ENCODE assay signal across 27 mouse cellular contexts in the genomic region with DNA sequence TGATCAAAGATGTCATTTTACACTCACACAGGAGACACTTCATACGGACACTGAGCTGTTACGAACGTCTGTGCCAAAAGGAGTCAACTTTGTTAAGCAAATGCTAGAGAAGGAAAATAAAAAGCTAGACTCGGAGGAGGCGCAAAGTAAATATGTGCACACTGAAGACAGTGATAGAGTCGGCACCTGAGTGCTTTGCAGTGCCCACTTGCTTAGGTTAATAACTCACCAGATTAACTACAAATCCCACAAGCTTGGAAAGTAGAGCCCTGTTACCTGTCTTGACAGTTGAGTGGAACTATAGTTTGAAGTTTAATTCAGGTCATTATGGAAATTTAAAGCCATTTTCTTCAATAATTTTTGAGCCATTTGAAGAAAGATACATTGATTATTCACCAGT. TPM values are rescaled to one million over a fixed set of nuclear protein-coding genes. Genes with fewer than 3 reads are reported as not detected.
DNase-seq lines count a peak whose midpoint lies in the region; ATAC-seq and TF ChIP-seq lines count a peak whose summit lies in the region.
"Had no signal": no experiment of that assay in that cellular context is flagged by ENCODE, and none has a peak within 500 bp of the region (broad histone marks: within the 10 kb centered on the region; RNA-seq: fewer than 3 reads in every experiment).

No protein-coding gene starts in this region.

- no peak for TF ChIP-seq CTCF in intestine, postnatal 0 days (IDR thresholded peaks at IDR 0.05; ENCODE audit: low read depth)
- TF ChIP-seq CTCF in stomach, postnatal 0 days (IDR thresholded peaks at IDR 0.05; ENCODE audit: low read depth): no peak

- no peaks in the 10 kb centered on the region for H3K9me3 ChIP-seq in liver, embryonic 16.5 days (replicated peaks; ENCODE audit: control insufficient read depth, low read length)
- H3K9me3 ChIP-seq in liver, embryonic 11.5 days (ENCODE audit: control insufficient read depth, low read length): no peaks in the 10 kb centered on the region
- no peaks in the 10 kb centered on the region for H3K9me3 ChIP-seq in intestine, postnatal 0 days (ENCODE audit: control insufficient read depth)
- H3K9me3 ChIP-seq in stomach, postnatal 0 days (ENCODE audit: control insufficient read depth, low read length): no peaks in the 10 kb centered on the region
- H3K9me3 ChIP-seq: hindbrain, embryonic 12.5 days; liver, embryonic 15.5 days; neural tube, embryonic 13.5 days had no signal

- peak overlapping the region; percentile 11; the same call in 1 of the 2 replicates for H3K4me2 ChIP-seq in liver, embryonic 16.5 days (ENCODE audit: low read depth, low read length)
- no peak overlapping the region for H3K4me2 ChIP-seq in liver, embryonic 11.5 days
- peak overlapping the region; percentile 30; the same call in 1 of the 2 replicates for H3K4me2 ChIP-seq in intestine, postnatal 0 days (replicated peaks; ENCODE audit: low read depth)
- 0 out of 2 replicates have a peak overlapping the region, but pooled peaks have one; percentile 20 for H3K4me2 ChIP-seq in stomach, postnatal 0 days (replicated peaks; ENCODE audit: low read depth)
- H3K4me2 ChIP-seq: heart, embryonic 11.5 days; hindbrain, embryonic 12.5 days; liver, embryonic 15.5 days; midbrain, embryonic 11.5 days; neural tube, embryonic 13.5 days had no signal

- TF ChIP-seq EP300 in stomach, postnatal 0 days (optimal IDR thresholded peaks at IDR 0.05): no peak

- peak; percentile 40 for DNase-seq in kidney, adult 11 months
- no peak for DNase-seq in kidney, adult 18-20 months
- DNase-seq in liver, embryonic 11.5 days (ENCODE audit: low spot score): no peak
- no peak for DNase-seq in stomach, postnatal 0 days (ENCODE audit: low spot score)
- no peak for DNase-seq in urinary bladder, adult 2 months (ENCODE audit: low spot score)
- no peak for DNase-seq in urinary bladder, postnatal 4 days (ENCODE audit: low spot score in 2 of 2)
- DNase-seq: adrenal gland, adult 2 months; adrenal gland, postnatal 36 days; cerebellum, adult 18-20 months; cerebellum, postnatal 10 days; gastrocnemius, adult 2 months; gastrocnemius, postnatal 36 days; heart, adult 18-20 months; heart, postnatal 36 days; left cerebral cortex, postnatal 4 days; lung, postnatal 36 days had no signal

- no peaks in the 10 kb centered on the region for H3K36me3 ChIP-seq in liver, embryonic 16.5 days (ENCODE audit: control insufficient read depth, insufficient read depth)
- H3K36me3 ChIP-seq in liver, embryonic 11.5 days (ENCODE audit: control insufficient read depth, insufficient read depth, low read length): no peaks in the 10 kb centered on the region; the same call in 1 of the 2 replicates
- no peaks in the 10 kb centered on the region for H3K36me3 ChIP-seq in intestine, postnatal 0 days (ENCODE audit: control insufficient read depth, insufficient read depth)
- no peaks in the 10 kb centered on the region for H3K36me3 ChIP-seq in stomach, postnatal 0 days (ENCODE audit: control insufficient read depth, insufficient read depth, low read length)
- H3K36me3 ChIP-seq: liver, embryonic 15.5 days had no signal

- no peak overlapping the region for H3K4me3 ChIP-seq in liver, embryonic 16.5 days (ENCODE audit: low read depth, low read length)
- no peak overlapping the region for H3K4me3 ChIP-seq in liver, embryonic 11.5 days (ENCODE audit: low read depth, low read length)
- H3K4me3 ChIP-seq in intestine, postnatal 0 days (ENCODE audit: low read depth, low read length): no peak overlapping the region
- H3K4me3 ChIP-seq in stomach, postnatal 0 days (ENCODE audit: low read depth, low read length): no peak overlapping the region
- H3K4me3 ChIP-seq: erythroblast, embryonic 14.5 days; gastrocnemius, adult 2 months; hindbrain, embryonic 12.5 days; liver, embryonic 15.5 days; neural tube, embryonic 13.5 days had no signal

- no peaks in the 10 kb centered on the region for H3K4me1 ChIP-seq in liver, embryonic 16.5 days (ENCODE audit: control insufficient read depth, low read depth, low read length)
- H3K4me1 ChIP-seq in liver, embryonic 11.5 days (replicated peaks; ENCODE audit: control insufficient read depth, insufficient read depth, low read length): no peaks in the 10 kb centered on the region
- H3K4me1 ChIP-seq in intestine, postnatal 0 days (replicated peaks; ENCODE audit: control insufficient read depth, insufficient read depth, low read length): peaks cover 3% of the 10 kb centered on the region; the same call in 1 of the 2 replicates
- no peaks in the 10 kb centered on the region; the same call in 1 of the 2 replicates for H3K4me1 ChIP-seq in stomach, postnatal 0 days (replicated peaks; ENCODE audit: control insufficient read depth, insufficient read depth)
- H3K4me1 ChIP-seq: hindbrain, embryonic 12.5 days; liver, embryonic 15.5 days; neural tube, embryonic 13.5 days had no signal

- ATAC-seq in liver, embryonic 16.5 days (ENCODE audit: low read depth): no peak
- no peak for ATAC-seq in liver, embryonic 11.5 days (replicated peaks; ENCODE audit: low FRiP score)
- ATAC-seq in intestine, postnatal 0 days: 0 out of 2 replicates have a peak, but pooled peaks have one; percentile 22
- ATAC-seq in stomach, postnatal 0 days (ENCODE audit: low FRiP score, low TSS enrichment): no peak
- ATAC-seq: activated CD4-positive, CD25-positive, alpha-beta regulatory T cell, adult 4 months; forebrain, embryonic 16.5 days had no signal

- WGBS in liver, embryonic 16.5 days (ENCODE audit: insufficient replicate concordance): 71% methylated on average over 6 of the region's 6 CpGs
- 73% methylated on average over 6 of the region's 6 CpGs for WGBS in liver, embryonic 11.5 days
- WGBS in intestine, postnatal 0 days: 38% methylated on average over 6 of the region's 6 CpGs
- WGBS in stomach, postnatal 0 days: 47% methylated on average over 6 of the region's 6 CpGs

- no peak overlapping the region for H3K27ac ChIP-seq in liver, embryonic 16.5 days (ENCODE audit: low read length)
- no peak overlapping the region for H3K27ac ChIP-seq in liver, embryonic 11.5 days (ENCODE audit: low read depth, low read length)
- no peak overlapping the region for H3K27ac ChIP-seq in intestine, postnatal 0 days (ENCODE audit: low read depth, low read length)
- H3K27ac ChIP-seq in stomach, postnatal 0 days (replicated peaks): no peak overlapping the region
- H3K27ac ChIP-seq: gastrocnemius, adult 2 months; hindbrain, embryonic 12.5 days; liver, embryonic 15.5 days; neural tube, embryonic 13.5 days had no signal

- H3K9ac ChIP-seq in liver, embryonic 16.5 days (ENCODE audit: low read depth, low read length): no peak overlapping the region
- no peak overlapping the region for H3K9ac ChIP-seq in liver, embryonic 11.5 days (ENCODE audit: low read depth, low read length)
- no peak overlapping the region for H3K9ac ChIP-seq in intestine, postnatal 0 days (ENCODE audit: low read depth, low read length)
- no peak overlapping the region for H3K9ac ChIP-seq in stomach, postnatal 0 days (ENCODE audit: low read length)
- H3K9ac ChIP-seq: hindbrain, embryonic 12.5 days; liver, embryonic 15.5 days; neural tube, embryonic 13.5 days had no signal

- no peaks in the 10 kb centered on the region for H3K27me3 ChIP-seq in liver, embryonic 16.5 days (ENCODE audit: control insufficient read depth, insufficient read depth, low read depth, low read length)
- no peaks in the 10 kb centered on the region for H3K27me3 ChIP-seq in liver, embryonic 11.5 days (replicated peaks; ENCODE audit: control insufficient read depth, insufficient read depth, low read length)
- no peaks in the 10 kb centered on the region for H3K27me3 ChIP-seq in intestine, postnatal 0 days (replicated peaks; ENCODE audit: control insufficient read depth, insufficient read depth, low read length)
- H3K27me3 ChIP-seq in stomach, postnatal 0 days (ENCODE audit: control insufficient read depth, insufficient read depth, low read length): no peaks in the 10 kb centered on the region
- H3K27me3 ChIP-seq: CH12.LX; hindbrain, embryonic 12.5 days; liver, embryonic 15.5 days; neural tube, embryonic 13.5 days had no signal

RNA-seq across cellular contexts. Expression of gene Pten, which starts 51.4 kb away (rescaled TPM):
- 2.2 and 2.4 TPM in 2 replicates for polyA plus RNA-seq in liver, embryonic 16.5 days (2015; fragmentation: Nextera tagmentation; extraction: Ambion mirVana)
- 6.6 and 6.8 TPM in 2 replicates for polyA plus RNA-seq in liver, embryonic 11.5 days (2014; fragmentation: Nextera tagmentation; extraction: Ambion mirVana)
- 13.2 and 16.1 TPM in 2 replicates for polyA plus RNA-seq in intestine, postnatal 0 days (2015; fragmentation: Nextera tagmentation; extraction: Ambion mirVana)
- 7.2 and 8.1 TPM in 2 replicates for polyA plus RNA-seq in stomach, postnatal 0 days (2015; fragmentation: Nextera tagmentation; extraction: Ambion mirVana)
- polyA plus RNA-seq in urinary bladder, adult 2 months (2012; rRNA removed): 22.0 and 32.3 TPM in 2 replicates
